Mouse (Mus musculus) limb, embryonic 14.5 days (tissue): ENCODE results near the gene Stxbp1. TPM values are rescaled to one million over a fixed set of nuclear protein-coding genes. Genes with fewer than 3 reads are reported as not detected.

Experiments
- ATAC-seq: fragments of 200-750 bp; cut with Nextera tagmentation; 2 replicates; pipeline ENCODE4 v1.8.0; 2017; ENCODE audit warnings: low read depth, moderate number of reproducible peaks, moderate TSS enrichment; ENCODE audit not compliant: low FRiP score
- DNase-seq: peaks from one replicate; pipeline ENCODE4 v3.0.0-alpha.2; 2015; ENCODE audit warnings: low spot score
- H3K27ac ChIP-seq: fragments of 300-500 bp; sonication (generic); replicated peaks from 2 replicates; pipeline ENCODE4 v1.5.1; 2014; ENCODE audit warnings: low read depth, mild to moderate bottlenecking, low read length, moderate library complexity, mixed read lengths
- H3K27me3 ChIP-seq: fragments of 300-500 bp; sonication (generic); 2 replicates; pipeline ENCODE4 v1.6.1; 2014; ENCODE audit warnings: low read length, mixed read lengths; ENCODE audit not compliant: control insufficient read depth, insufficient read depth
- H3K36me3 ChIP-seq: fragments of 300-500 bp; sonication (generic); 2 replicates; pipeline ENCODE4 v1.6.1; 2014; ENCODE audit warnings: mild to moderate bottlenecking, low read length, moderate library complexity, mixed read lengths; ENCODE audit not compliant: control insufficient read depth, insufficient read depth
- H3K4me1 ChIP-seq: fragments of 300-500 bp; sonication (generic); 2 replicates; pipeline ENCODE4 v1.6.1; 2014; ENCODE audit warnings: antibody characterized with exemption, low read length, mixed read lengths; ENCODE audit not compliant: control insufficient read depth, insufficient read depth
- H3K4me2 ChIP-seq: fragments of 300-500 bp; sonication (generic); replicated peaks from 2 replicates; pipeline ENCODE4 v1.6.1; 2014; ENCODE audit warnings: low read depth, mild to moderate bottlenecking, low read length, moderate library complexity; ENCODE audit not compliant: severe bottlenecking
- H3K4me3 ChIP-seq: fragments of 300-500 bp; sonication (generic); replicated peaks from 2 replicates; pipeline ENCODE4 v1.5.1; 2014; ENCODE audit warnings: low read length
- H3K9ac ChIP-seq: fragments of 300-500 bp; sonication (generic); 2 replicates; pipeline ENCODE4 v1.6.1; 2014; ENCODE audit warnings: mild to moderate bottlenecking, low read depth, low read length, moderate library complexity; ENCODE audit not compliant: severe bottlenecking
- H3K9me3 ChIP-seq: fragments of 300-500 bp; sonication (generic); 2 replicates; pipeline ENCODE4 v1.6.1; 2016; ENCODE audit warnings: low read length; ENCODE audit not compliant: control insufficient read depth
- POLR2A ChIP-seq: fragments of 200-500 bp; IDR thresholded peaks from 2 replicates; pipeline ENCODE4 v1.8.0; 2012; ENCODE audit warnings: inconsistent platforms, mild to moderate bottlenecking, moderate library complexity, borderline replicate concordance; ENCODE audit not compliant: insufficient read depth, insufficient read length; ENCODE audit errors: extremely low read depth
- WGBS: fragments of 180-500 bp; shearing (Covaris S2); extraction: QIAGEN DNeasy Blood & Tissue Kit; methylation state at CpG from one replicate; pipeline ENCODE4 v1.1.7; 2014; 5-methylcytosine and 5-hydroxymethylcytosine counted together
- polyA plus RNA-seq, 2 experiments: library from polyadenylated mRNA; depleted of rRNA in 1 of 2; stranded (reverse) in 1 of 2; unstranded in 1 of 2; fragments of >200 nt; fragmentation: Nextera tagmentation in 1 of 2; extraction: Ambion mirVana in 1 of 2; gene quantifications; 2 replicates each; pipeline versions ENCODE4 v1.2.1 to v1.2.3; 2012 to 2014

Stxbp1 gene
- polyA plus RNA-seq, 2 experiments = 15.8 to 22.2 TPM

GRCm38 (mm10) chr2:32772626-32773279, 74.3 kb downstream of the Stxbp1 start:
- no peaks in the 10 kb centered on the region for H3K27me3 ChIP-seq
- no peak overlapping the region for H3K9ac ChIP-seq
- H3K4me1 ChIP-seq = peaks cover 7% of the 10 kb centered on the region
- ATAC-seq (no peak), DNase-seq (no peak)
- H3K36me3 ChIP-seq = no peaks in the 10 kb centered on the region
- H3K27ac ChIP-seq = no peak overlapping the region
- H3K4me3 ChIP-seq = no peak overlapping the region
- no peaks in the 10 kb centered on the region for H3K9me3 ChIP-seq
- WGBS = 82% methylated on average over 8 of the region's 8 CpGs
- no peak for TF ChIP-seq POLR2A
- no peak overlapping the region for H3K4me2 ChIP-seq

- no peak overlapping the region for H3K9ac ChIP-seq
- no peaks in the 10 kb centered on the region for H3K27me3 ChIP-seq
- H3K36me3 ChIP-seq = no peaks in the 10 kb centered on the region
- H3K27ac ChIP-seq = no peak overlapping the region
- DNase-seq = no peak
- H3K9me3 ChIP-seq = no peaks in the 10 kb centered on the region
- WGBS = 34% methylated on average over 12 of the region's 12 CpGs
- no peak overlapping the region for H3K4me2 ChIP-seq
- H3K4me3 ChIP-seq = no peak overlapping the region
- no peak for TF ChIP-seq POLR2A
- no peak for ATAC-seq
- H3K4me1 ChIP-seq = peaks cover 7% of the 10 kb centered on the region
Observed at GRCm38 (mm10) chr2:32771886-32772285, 75.2 kb downstream of the Stxbp1 start.

GRCm38 (mm10) chr2:32769327-32770085, 77.5 kb downstream of the Stxbp1 start:
- H3K9ac ChIP-seq = no peak overlapping the region
- H3K9me3 ChIP-seq = no peaks in the 10 kb centered on the region
- no peak overlapping the region for H3K27ac ChIP-seq
- H3K36me3 ChIP-seq = no peaks in the 10 kb centered on the region
- no peak for ATAC-seq
- no peak for TF ChIP-seq POLR2A
- no peaks in the 10 kb centered on the region for H3K4me1 ChIP-seq
- no peaks in the 10 kb centered on the region for H3K27me3 ChIP-seq
- H3K4me2 ChIP-seq = no peak overlapping the region
- no peak overlapping the region for H3K4me3 ChIP-seq
- DNase-seq = no peak
- 95% methylated on average over 5 of the region's 5 CpGs for WGBS

- ATAC-seq (no peak), DNase-seq (peak; percentile 15)
- no peak overlapping the region for H3K27ac ChIP-seq
- H3K4me1 ChIP-seq = no peaks in the 10 kb centered on the region
- H3K9ac ChIP-seq = no peak overlapping the region
- no peak for TF ChIP-seq POLR2A
- H3K36me3 ChIP-seq = no peaks in the 10 kb centered on the region
- H3K4me3 ChIP-seq = no peak overlapping the region
- 46% methylated on average over 19 of the region's 19 CpGs for WGBS
- no peaks in the 10 kb centered on the region for H3K27me3 ChIP-seq
- no peak overlapping the region for H3K4me2 ChIP-seq
- H3K9me3 ChIP-seq = no peaks in the 10 kb centered on the region
Observed at GRCm38 (mm10) chr2:32768661-32769285, 78.3 kb downstream of the Stxbp1 start.

- H3K9me3 ChIP-seq = no peaks in the 10 kb centered on the region
- H3K9ac ChIP-seq = no peak overlapping the region
- no peak overlapping the region for H3K4me3 ChIP-seq
- peaks cover 9% of the 10 kb centered on the region; the same call in 1 of the 2 replicates for H3K36me3 ChIP-seq
- no peak overlapping the region for H3K4me2 ChIP-seq
- DNase-seq (no peak), ATAC-seq (no peak)
- TF ChIP-seq POLR2A = no peak
- no peaks in the 10 kb centered on the region for H3K4me1 ChIP-seq
- H3K27ac ChIP-seq = no peak overlapping the region
- WGBS = 71% methylated on average over 12 of the region's 12 CpGs
- no peaks in the 10 kb centered on the region for H3K27me3 ChIP-seq
Observed at GRCm38 (mm10) chr2:32767241-32767640, 79.8 kb downstream of the Stxbp1 start.
